Mouse (Mus musculus): ENCODE measurements around the gene Psapl1. TPM values are rescaled to one million over a fixed set of nuclear protein-coding genes. Genes with fewer than 3 reads are reported as not detected.

Gene Psapl1
- total and polyA plus RNA-seq, 3 experiments: 0.05 TPM; not detected in 2

DNA sequence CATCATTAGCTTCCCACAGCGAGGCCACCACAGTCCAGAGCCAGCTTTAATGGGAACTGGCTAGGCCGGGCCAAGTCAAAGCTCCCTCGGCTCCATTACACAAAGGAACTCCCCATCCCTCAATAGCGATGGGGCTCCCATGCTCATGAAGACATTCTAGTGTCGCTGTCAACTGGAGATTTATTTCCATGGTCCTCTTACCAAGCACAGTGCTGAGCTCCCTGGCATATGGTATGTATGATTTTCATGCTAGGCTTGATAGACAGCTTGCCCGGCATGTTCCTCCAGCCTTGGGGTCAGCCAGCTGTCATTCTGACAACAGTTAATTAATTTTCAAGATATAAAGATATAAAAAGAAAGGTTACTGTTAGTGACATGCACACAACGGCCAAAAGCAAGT, 21.5 kb upstream of the Psapl1 start:
- Histone ChIP-seq H3K4me1 (ENCODE audit: insufficient read depth, low read depth, low read length) (no peaks in the 10 kb centered on the region), H3K27me3 (ENCODE audit: insufficient read depth, low read length) (peaks cover 2% of the 10 kb centered on the region; the same call in 1 of the 2 replicates), H3K9me3 (replicated peaks) (no peaks in the 10 kb centered on the region), H3K36me3 (replicated peaks) (no peaks in the 10 kb centered on the region), H3K4me3 (ENCODE audit: low read depth, low read length) (no peak overlapping the region)
- DNase-seq (ENCODE audit: low spot score) (no peak), ATAC-seq (ENCODE audit: extremely low read depth, insufficient number of reproducible peaks, low FRiP score, poor library complexity, severe bottlenecking) (no peak)
- TF ChIP-seq CTCF (IDR thresholded peaks at IDR 0.05; ENCODE audit: low read depth, low read length) (no peak), TAL1 (conservative IDR thresholded peaks at IDR 0.05; ENCODE audit: low read depth, low read length) (no peak)

DNA sequence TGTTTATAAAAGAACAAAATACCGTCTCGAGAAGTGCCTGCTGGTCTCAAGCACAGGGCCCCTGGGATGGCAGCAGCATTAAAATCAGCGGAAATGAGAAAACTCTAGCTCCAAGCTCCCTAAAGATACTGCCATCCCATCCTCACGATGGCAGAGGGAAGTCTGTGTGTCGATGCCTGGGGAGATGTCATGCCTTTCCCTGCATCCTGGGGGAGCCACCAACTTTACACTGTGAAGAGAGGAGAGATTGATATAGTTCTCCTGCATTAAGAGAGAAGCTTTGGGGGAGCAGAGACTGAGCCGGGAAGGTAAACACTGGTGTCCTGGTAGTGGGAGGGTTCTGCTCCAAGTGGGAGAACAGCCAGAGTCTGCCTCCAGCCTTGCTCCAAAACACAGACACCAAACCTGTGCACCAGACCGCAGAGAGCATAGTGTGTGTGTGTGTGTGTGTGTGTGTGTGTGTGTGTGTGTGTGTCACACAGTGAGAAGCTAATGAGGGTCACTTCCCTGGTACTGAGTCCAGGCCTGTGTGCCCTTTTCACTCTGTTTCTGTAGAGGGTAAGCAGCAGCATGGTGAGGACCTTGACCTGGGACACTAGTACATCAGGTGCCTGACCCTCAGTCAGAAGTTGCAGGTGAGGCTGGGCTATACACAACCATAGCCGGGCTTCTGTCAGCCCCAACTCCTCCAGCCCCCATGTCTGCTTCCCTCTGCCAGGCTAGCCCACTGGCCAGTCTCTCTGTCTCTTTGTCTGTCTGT, 17.3 kb upstream of the Psapl1 start:
- DNase-seq (ENCODE audit: low spot score) (no peak), ATAC-seq (ENCODE audit: extremely low read depth, insufficient number of reproducible peaks, low FRiP score, poor library complexity, severe bottlenecking) (no peak)
- Histone ChIP-seq H3K36me3 (replicated peaks) (no peaks in the 10 kb centered on the region), H3K9me3 (replicated peaks) (no peaks in the 10 kb centered on the region), H3K4me1 (ENCODE audit: insufficient read depth, low read depth, low read length) (no peaks in the 10 kb centered on the region), H3K27me3 (ENCODE audit: insufficient read depth, low read length) (peaks cover 5% of the 10 kb centered on the region; the same call in 1 of the 2 replicates), H3K4me3 (ENCODE audit: low read depth, low read length) (no peak overlapping the region)
- TF ChIP-seq TAL1 (conservative IDR thresholded peaks at IDR 0.05; ENCODE audit: low read depth, low read length) (no peak), GATA1 (IDR thresholded peaks at IDR 0.05; ENCODE audit: borderline replicate concordance, low read length) (no peak), CTCF (IDR thresholded peaks at IDR 0.05; ENCODE audit: low read depth, low read length) (no peak), POLR2AphosphoS5 (IDR thresholded peaks at IDR 0.05; ENCODE audit: insufficient replicate concordance, low read depth, low read length) (no peak), GATA2 (IDR thresholded peaks at IDR 0.05; ENCODE audit: borderline replicate concordance, low read depth, low read length) (no peak)

DNA sequence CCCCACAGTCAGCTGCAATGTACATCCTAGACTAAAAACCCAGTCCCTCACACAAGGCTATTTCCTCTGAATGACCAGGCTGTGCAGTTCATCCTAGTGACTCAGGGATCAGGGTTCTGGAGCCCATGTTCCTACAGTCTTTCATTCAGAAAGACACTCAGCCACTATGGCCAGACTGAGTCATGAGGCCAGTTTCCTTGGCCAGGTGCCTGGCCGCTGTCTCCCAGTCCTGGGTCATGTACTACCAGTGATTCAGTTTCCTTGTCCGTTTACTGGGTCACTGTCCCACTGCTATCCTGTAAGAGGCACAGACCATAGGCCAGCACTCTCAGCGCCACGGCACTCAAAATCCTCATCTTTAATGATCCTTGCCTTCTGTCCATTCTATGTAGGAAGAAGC, 15.5 kb upstream of the Psapl1 start:
- DNase-seq (ENCODE audit: low spot score): no peak
- Histone ChIP-seq H3K4me3 (ENCODE audit: low read depth, low read length) (no peak overlapping the region), H3K9me3 (replicated peaks) (no peaks in the 10 kb centered on the region), H3K27me3 (ENCODE audit: insufficient read depth, low read length) (peaks cover 9% of the 10 kb centered on the region; the same call in 1 of the 2 replicates), H3K36me3 (replicated peaks) (no peaks in the 10 kb centered on the region), H3K4me1 (ENCODE audit: insufficient read depth, low read depth, low read length) (no peaks in the 10 kb centered on the region)
- TF ChIP-seq TAL1 (conservative IDR thresholded peaks at IDR 0.05; ENCODE audit: low read depth, low read length) (no peak), POLR2AphosphoS5 (IDR thresholded peaks at IDR 0.05; ENCODE audit: insufficient replicate concordance, low read depth, low read length) (no peak), CTCF (IDR thresholded peaks at IDR 0.05; ENCODE audit: low read depth, low read length) (no peak), GATA2 (IDR thresholded peaks at IDR 0.05; ENCODE audit: borderline replicate concordance, low read depth, low read length) (no peak), GATA1 (IDR thresholded peaks at IDR 0.05; ENCODE audit: borderline replicate concordance, low read length) (no peak)
- no peak for ATAC-seq (ENCODE audit: extremely low read depth, insufficient number of reproducible peaks, low FRiP score, poor library complexity, severe bottlenecking)

DNA sequence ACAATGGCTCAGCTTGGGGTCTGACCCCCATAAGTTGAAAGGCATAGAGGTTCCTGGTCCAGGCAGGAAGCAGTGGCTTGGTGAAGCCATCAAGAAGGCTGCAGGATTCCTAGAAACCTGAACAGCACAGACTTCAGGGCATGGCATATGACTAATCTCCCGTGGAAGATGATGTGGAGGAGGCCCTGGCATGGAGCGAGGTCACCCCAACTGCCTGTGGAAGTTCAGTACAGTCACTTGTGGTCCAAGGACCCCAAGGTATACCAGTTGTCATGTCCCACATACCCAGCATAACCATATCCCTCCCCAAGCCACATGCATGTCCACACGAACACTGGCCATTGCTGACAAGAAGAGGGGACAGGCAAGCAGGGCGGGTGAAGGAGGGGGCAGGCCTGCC, 12.5 kb upstream of the Psapl1 start:
- ATAC-seq (ENCODE audit: extremely low read depth, insufficient number of reproducible peaks, low FRiP score, poor library complexity, severe bottlenecking): no peak
- no peak overlapping the region for H3K4me3 ChIP-seq (ENCODE audit: low read depth, low read length)
- no peaks in the 10 kb centered on the region for H3K4me1 ChIP-seq (ENCODE audit: insufficient read depth, low read depth, low read length)
- no peak for DNase-seq (ENCODE audit: low spot score)
- TF ChIP-seq POLR2AphosphoS5 (IDR thresholded peaks at IDR 0.05; ENCODE audit: insufficient replicate concordance, low read depth, low read length) (no peak), TAL1 (conservative IDR thresholded peaks at IDR 0.05; ENCODE audit: low read depth, low read length) (no peak), GATA2 (IDR thresholded peaks at IDR 0.05; ENCODE audit: borderline replicate concordance, low read depth, low read length) (no peak), GATA1 (IDR thresholded peaks at IDR 0.05; ENCODE audit: borderline replicate concordance, low read length) (no peak), CTCF (IDR thresholded peaks at IDR 0.05; ENCODE audit: low read depth, low read length) (no peak)
- peaks cover 9% of the 10 kb centered on the region; the same call in 1 of the 2 replicates for H3K27me3 ChIP-seq (ENCODE audit: insufficient read depth, low read length)
- no peaks in the 10 kb centered on the region for H3K9me3 ChIP-seq (replicated peaks)
- no peaks in the 10 kb centered on the region for H3K36me3 ChIP-seq (replicated peaks)

DNA sequence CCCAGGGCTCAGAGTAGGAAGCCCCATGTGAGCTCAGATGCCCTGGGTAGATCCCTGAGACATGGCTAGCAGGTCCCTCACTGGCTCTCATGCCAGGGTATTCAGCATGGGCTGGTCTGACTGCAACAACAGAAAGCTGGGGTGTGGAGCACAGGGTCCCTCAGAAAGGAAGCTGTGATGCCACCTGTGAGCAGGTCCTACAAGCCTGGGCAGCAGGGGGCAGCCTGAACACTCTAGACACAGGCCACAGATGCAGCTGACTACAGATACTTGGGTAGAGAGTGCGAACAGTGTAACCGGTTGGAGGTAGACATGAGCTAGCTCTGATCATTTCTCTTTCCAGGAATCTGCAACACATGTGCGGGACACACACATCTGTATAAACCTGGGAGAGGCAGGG, 11.9 kb upstream of the Psapl1 start:
- Histone ChIP-seq H3K4me1 (ENCODE audit: insufficient read depth, low read depth, low read length) (no peaks in the 10 kb centered on the region), H3K4me3 (ENCODE audit: low read depth, low read length) (no peak overlapping the region), H3K27me3 (ENCODE audit: insufficient read depth, low read length) (peaks cover 12% of the 10 kb centered on the region; the same call in 1 of the 2 replicates), H3K9me3 (replicated peaks) (no peaks in the 10 kb centered on the region), H3K36me3 (replicated peaks) (no peaks in the 10 kb centered on the region)
- ATAC-seq (ENCODE audit: extremely low read depth, insufficient number of reproducible peaks, low FRiP score, poor library complexity, severe bottlenecking) (no peak), DNase-seq (ENCODE audit: low spot score) (no peak)
- TF ChIP-seq GATA2 (IDR thresholded peaks at IDR 0.05; ENCODE audit: borderline replicate concordance, low read depth, low read length): no peak
- TF ChIP-seq TAL1 (conservative IDR thresholded peaks at IDR 0.05; ENCODE audit: low read depth, low read length): no peak
- TF ChIP-seq GATA1 (IDR thresholded peaks at IDR 0.05; ENCODE audit: borderline replicate concordance, low read length): no peak
- no peak for TF ChIP-seq POLR2AphosphoS5 (IDR thresholded peaks at IDR 0.05; ENCODE audit: insufficient replicate concordance, low read depth, low read length)
- no peak for TF ChIP-seq CTCF (IDR thresholded peaks at IDR 0.05; ENCODE audit: low read depth, low read length)

DNA sequence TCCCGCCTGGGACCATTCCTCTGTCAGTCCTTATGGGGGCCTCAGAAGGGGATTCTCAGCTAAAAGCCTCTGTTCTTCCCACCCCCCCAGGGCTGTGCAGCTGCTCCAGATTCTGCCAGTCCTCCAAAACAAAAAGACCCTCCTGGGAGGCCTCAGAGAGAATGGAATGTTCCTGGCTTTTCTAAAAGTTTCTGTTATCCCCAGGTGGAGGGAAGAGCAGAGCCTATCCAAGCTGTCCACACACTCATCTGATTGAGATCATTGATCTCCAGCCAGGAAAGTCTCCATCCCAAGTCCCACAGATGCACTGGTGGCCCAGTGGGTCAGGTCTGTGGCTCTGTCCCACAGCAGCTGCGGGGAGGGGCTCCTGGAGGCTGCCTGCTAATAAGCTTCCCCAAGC, 11.1 kb upstream of the Psapl1 start:
- TF ChIP-seq CTCF (IDR thresholded peaks at IDR 0.05; ENCODE audit: low read depth, low read length): no peak
- TF ChIP-seq GATA1 (IDR thresholded peaks at IDR 0.05; ENCODE audit: borderline replicate concordance, low read length): no peak
- TF ChIP-seq TAL1 (conservative IDR thresholded peaks at IDR 0.05; ENCODE audit: low read depth, low read length): no peak
- no peak for TF ChIP-seq GATA2 (IDR thresholded peaks at IDR 0.05; ENCODE audit: borderline replicate concordance, low read depth, low read length)
- TF ChIP-seq POLR2AphosphoS5 (IDR thresholded peaks at IDR 0.05; ENCODE audit: insufficient replicate concordance, low read depth, low read length): no peak
- no peaks in the 10 kb centered on the region for H3K9me3 ChIP-seq (replicated peaks)
- H3K4me1 ChIP-seq (ENCODE audit: insufficient read depth, low read depth, low read length): no peaks in the 10 kb centered on the region
- no peaks in the 10 kb centered on the region for H3K36me3 ChIP-seq (replicated peaks)
- DNase-seq (ENCODE audit: low spot score) (no peak), ATAC-seq (ENCODE audit: extremely low read depth, insufficient number of reproducible peaks, low FRiP score, poor library complexity, severe bottlenecking) (no peak)
- peaks cover 12% of the 10 kb centered on the region; the same call in 1 of the 2 replicates for H3K27me3 ChIP-seq (ENCODE audit: insufficient read depth, low read length)
- H3K4me3 ChIP-seq (ENCODE audit: low read depth, low read length): no peak overlapping the region
